Mouse (Mus musculus) liver, embryonic 11.5 days (tissue): Measurements from ENCODE around the gene Zfp983. TPM values are rescaled to one million over a fixed set of nuclear protein-coding genes. Genes with fewer than 3 reads are reported as not detected.
"Not testable (repeated sequence)": the region's sequence is repeated elsewhere in the genome, so short reads cannot be mapped to it uniquely, and the experiment has no call there.

ENCODE experiments used
- ATAC-seq: fragments of 200-750 bp; cut with Nextera tagmentation; replicated peaks from 2 replicates; pipeline ENCODE4 v1.8.0; 2017; ENCODE audit warnings: moderate number of reproducible peaks, mild to moderate bottlenecking, moderate TSS enrichment, moderate library complexity; ENCODE audit not compliant: low FRiP score
- DNase-seq: peaks from one replicate; pipeline ENCODE4 v3.0.0-alpha.2; 2017; ENCODE audit warnings: low spot score
- H3K27ac ChIP-seq: fragments of 300-500 bp; sonication (generic); 2 replicates; pipeline ENCODE4 v1.5.1; 2014; ENCODE audit warnings: mild to moderate bottlenecking, low read depth, low read length, control low read depth
- H3K27me3 ChIP-seq: fragments of 300-500 bp; sonication (generic); replicated peaks from 2 replicates; pipeline ENCODE4 v1.6.1; 2014; ENCODE audit warnings: low read length, mixed read lengths; ENCODE audit not compliant: control insufficient read depth, insufficient read depth
- H3K36me3 ChIP-seq: fragments of 300-500 bp; sonication (generic); 2 replicates; pipeline ENCODE4 v1.6.1; 2014; ENCODE audit warnings: mild to moderate bottlenecking, low read length, moderate library complexity, mixed read lengths; ENCODE audit not compliant: control insufficient read depth, insufficient read depth
- H3K4me1 ChIP-seq: fragments of 300-500 bp; sonication (generic); replicated peaks from 2 replicates; pipeline ENCODE4 v1.6.1; 2014; ENCODE audit warnings: low read length, mixed read lengths; ENCODE audit not compliant: control insufficient read depth, insufficient read depth
- H3K4me2 ChIP-seq: fragments of 300-500 bp; sonication (generic); 2 replicates; pipeline ENCODE4 v1.6.1; 2014; ENCODE audit warnings: mild to moderate bottlenecking, control low read depth, moderate library complexity
- H3K4me3 ChIP-seq: fragments of 300-500 bp; sonication (generic); 2 replicates; pipeline ENCODE4 v1.5.1; 2014; ENCODE audit warnings: low read depth, low read length, control low read depth
- H3K9ac ChIP-seq: fragments of 300-500 bp; sonication (generic); 2 replicates; pipeline ENCODE4 v1.6.1; 2014; ENCODE audit warnings: low read depth, low read length, control low read depth
- H3K9me3 ChIP-seq: fragments of 300-500 bp; sonication (generic); 2 replicates; pipeline ENCODE4 v1.6.1; 2016; ENCODE audit warnings: low read length, inconsistent platforms, mixed read lengths; ENCODE audit not compliant: control insufficient read depth
- WGBS: fragments of 180-500 bp; shearing (Covaris S2); extraction: QIAGEN DNeasy Blood & Tissue Kit; methylation state at CpG from one replicate; pipeline ENCODE4 v1.1.7; 2014; 5-methylcytosine and 5-hydroxymethylcytosine counted together
- polyA plus RNA-seq: library from polyadenylated mRNA; unstranded; fragments of >200 nt; fragmentation: Nextera tagmentation; extraction: Ambion mirVana; gene quantifications from 2 replicates; pipeline ENCODE4 v1.2.1, GENCODE M21; 2014

Gene Zfp983
- polyA plus RNA-seq, result 3.4 and 3.9 TPM in 2 replicates

DNA sequence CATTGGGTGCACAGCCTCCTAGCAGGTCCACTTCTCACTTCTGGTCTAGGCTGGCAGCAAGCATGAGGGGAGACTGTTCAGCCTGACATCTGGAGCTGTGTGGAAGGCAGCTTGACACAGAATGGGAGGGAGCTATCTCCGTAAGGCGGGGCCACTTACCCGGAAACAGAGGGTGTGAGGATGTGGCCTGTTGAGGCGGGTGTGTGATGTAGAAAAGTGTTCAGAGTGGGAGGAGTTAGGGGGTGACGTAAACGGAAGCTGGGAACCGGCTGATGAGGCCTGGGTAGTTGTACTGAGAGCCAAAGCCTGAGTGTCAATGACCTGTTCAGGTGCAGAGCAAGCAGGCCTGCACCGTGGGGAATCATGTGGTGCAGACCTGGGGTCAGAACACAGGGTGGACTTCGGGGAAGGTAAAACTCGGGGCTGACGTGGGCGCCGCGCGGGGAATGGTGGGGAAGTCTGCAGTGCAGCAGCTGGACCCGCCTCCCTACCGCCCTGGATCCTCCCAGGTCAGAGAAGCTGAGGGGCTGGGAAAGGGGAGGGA, at the start of gene Zfp983:
Zfp983 (plus strand) TSS at position 261 of the 544 bp plus-strand sequence.
- Histone ChIP-seq H3K4me2 (peak within 1 kb of the TSS; percentile 62), H3K4me3 (peak within 1 kb of the TSS; percentile 52), H3K9ac (peak within 1 kb of the TSS; percentile 56), H3K27ac (peak within 1 kb of the TSS; percentile 65; the same call in 1 of the 2 replicates)
- H3K36me3 ChIP-seq, H3K27me3 ChIP-seq, H3K9me3 ChIP-seq, H3K4me1 ChIP-seq: not testable (repeated sequence)
- peak; percentile 75 for DNase-seq
- peak; percentile 100 for ATAC-seq
- WGBS, result 0% methylated on average over 17 of the region's 17 CpGs

DNA sequence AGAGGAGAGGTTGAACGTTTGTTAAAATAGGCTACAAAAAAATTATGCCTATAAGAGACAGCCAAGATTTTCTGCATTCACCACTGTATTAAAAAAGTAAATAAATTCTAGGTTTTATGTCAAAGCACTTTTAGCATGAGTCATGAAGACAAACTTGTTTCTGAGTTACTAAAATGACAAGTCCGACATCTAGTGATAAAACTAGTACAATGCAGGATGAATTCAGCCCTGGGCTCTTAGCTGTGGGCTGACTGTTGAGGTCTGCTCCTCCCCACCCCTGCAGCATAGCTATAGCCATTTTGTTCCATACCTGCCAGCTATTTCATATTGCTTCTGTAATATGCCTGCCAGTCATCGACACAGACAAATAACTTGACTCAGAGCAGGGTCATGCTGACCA, 34.1 kb upstream of the Zfp983 start:
- no peak for ATAC-seq
- 78% methylated on average over 3 of the region's 3 CpGs for WGBS
- no peaks in the 10 kb centered on the region for H3K36me3 ChIP-seq
- no peak overlapping the region for H3K4me2 ChIP-seq
- no peak for DNase-seq
- H3K9ac ChIP-seq, result no peak overlapping the region
- H3K4me3 ChIP-seq, result no peak overlapping the region
- H3K27ac ChIP-seq, result no peak overlapping the region
- H3K9me3 ChIP-seq, result no peaks in the 10 kb centered on the region
- H3K4me1 ChIP-seq, result no peaks in the 10 kb centered on the region
- no peaks in the 10 kb centered on the region for H3K27me3 ChIP-seq

DNA sequence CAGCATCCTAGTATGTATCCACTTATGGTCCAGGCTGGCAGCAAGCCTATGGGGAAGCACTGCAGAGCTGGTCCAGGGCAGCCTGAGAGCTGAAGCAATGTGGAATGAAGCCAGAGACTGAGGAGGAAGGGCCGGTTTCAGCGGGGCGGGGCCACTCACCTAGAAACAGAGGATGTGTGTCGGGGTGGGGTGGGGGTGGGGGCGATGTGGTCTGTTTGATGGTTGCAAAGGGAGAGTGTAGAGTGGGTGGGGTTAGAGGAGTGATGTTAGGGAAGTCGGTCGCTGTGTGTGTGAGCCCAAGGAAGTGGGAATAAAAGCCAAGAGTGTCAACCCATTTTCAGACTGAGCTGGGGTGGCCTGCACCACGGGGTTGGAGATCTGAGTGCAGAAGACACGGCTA, 33.1 kb upstream of the Zfp983 start:
- WGBS, result 4% methylated on average over 9 of the region's 9 CpGs

GRCm38 (mm10) chr17:21623647-21624046, 26.8 kb upstream of the Zfp983 start:
- H3K4me1 ChIP-seq, result no peaks in the 10 kb centered on the region
- H3K9ac ChIP-seq, result no peak overlapping the region
- no peak overlapping the region for H3K4me2 ChIP-seq
- H3K4me3 ChIP-seq, result no peak overlapping the region
- DNase-seq, result no peak
- no peaks in the 10 kb centered on the region for H3K36me3 ChIP-seq
- no peak overlapping the region for H3K27ac ChIP-seq
- no peaks in the 10 kb centered on the region for H3K27me3 ChIP-seq
- H3K9me3 ChIP-seq, result no peaks in the 10 kb centered on the region
- no peak for ATAC-seq
- WGBS, result no CpG with 5 or more reads among the region's 3 CpGs

More for the DNA sequence above, 33.1 kb upstream of the Zfp983 start:
- H3K36me3 ChIP-seq, result no peaks in the 10 kb centered on the region
- H3K27me3 ChIP-seq, result no peaks in the 10 kb centered on the region
- H3K9ac ChIP-seq, result no peak overlapping the region
- H3K4me2 ChIP-seq, result peak overlapping the region; percentile 39
- H3K4me1 ChIP-seq, result no peaks in the 10 kb centered on the region
- H3K4me3 ChIP-seq, result no peak overlapping the region
- no peak overlapping the region for H3K27ac ChIP-seq
- H3K9me3 ChIP-seq, result no peaks in the 10 kb centered on the region
- peak; percentile 62 for ATAC-seq
- DNase-seq, result no peak

DNA sequence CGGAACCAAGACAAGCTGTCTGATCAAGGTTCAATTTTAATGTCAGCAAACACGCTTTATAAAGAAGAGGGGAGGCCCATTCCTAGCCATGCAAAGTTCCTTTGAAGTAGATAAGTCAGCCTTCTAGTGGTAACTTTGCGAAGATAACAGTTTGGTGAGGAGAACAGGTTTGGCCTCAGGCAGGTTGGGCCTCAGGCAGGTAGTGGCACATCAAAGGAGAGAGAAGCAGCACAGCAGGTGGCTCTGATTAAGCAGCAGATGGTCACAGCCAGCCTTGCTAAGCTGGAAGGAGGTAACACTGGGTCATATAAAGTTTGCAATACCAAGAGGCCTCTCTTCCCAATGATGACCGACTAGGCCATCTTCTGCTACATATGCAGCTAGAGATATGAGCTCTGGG, 14.7 kb upstream of the Zfp983 start:
- not testable (repeated sequence) for H3K27ac ChIP-seq, ATAC-seq

DNA sequence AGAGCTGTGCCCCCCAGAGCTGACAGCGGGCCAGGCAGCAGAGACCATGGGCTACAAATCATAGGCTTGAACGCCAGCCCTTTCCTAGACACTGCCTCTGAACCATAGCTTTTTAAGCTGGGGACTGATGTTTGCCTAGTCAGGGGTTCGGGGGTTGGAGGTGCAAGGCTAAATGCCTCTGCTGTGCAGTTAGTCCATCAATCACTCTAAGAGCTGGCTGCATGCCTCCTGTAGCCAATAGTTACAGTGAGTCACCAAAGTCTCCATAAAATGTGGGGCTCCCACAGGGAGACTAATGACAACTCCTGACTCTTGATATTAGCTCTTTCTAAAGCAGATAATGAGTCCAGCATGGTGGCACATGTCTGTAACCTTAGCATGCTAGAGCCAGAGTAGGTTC, 1.6 kb upstream of the Zfp983 start:
- Histone ChIP-seq H3K4me3 (no peak overlapping the region), H3K27me3 (no peaks in the 10 kb centered on the region), H3K9me3 (no peaks in the 10 kb centered on the region), H3K4me1 (peaks cover 3% of the 10 kb centered on the region; the same call in 1 of the 2 replicates), H3K4me2 (no peak overlapping the region), H3K36me3 (no peaks in the 10 kb centered on the region), H3K9ac (no peak overlapping the region), H3K27ac (no peak overlapping the region)
- DNase-seq (no peak), ATAC-seq (no peak)
- 64% methylated on average over 3 of the region's 3 CpGs for WGBS

More for the DNA sequence above, 14.7 kb upstream of the Zfp983 start:
- H3K27me3 ChIP-seq, H3K36me3 ChIP-seq, H3K4me2 ChIP-seq, H3K9ac ChIP-seq, H3K9me3 ChIP-seq, H3K4me1 ChIP-seq, H3K4me3 ChIP-seq, DNase-seq: not testable (repeated sequence)
- WGBS, result 49% methylated on average over 4 of the region's 4 CpGs

DNA sequence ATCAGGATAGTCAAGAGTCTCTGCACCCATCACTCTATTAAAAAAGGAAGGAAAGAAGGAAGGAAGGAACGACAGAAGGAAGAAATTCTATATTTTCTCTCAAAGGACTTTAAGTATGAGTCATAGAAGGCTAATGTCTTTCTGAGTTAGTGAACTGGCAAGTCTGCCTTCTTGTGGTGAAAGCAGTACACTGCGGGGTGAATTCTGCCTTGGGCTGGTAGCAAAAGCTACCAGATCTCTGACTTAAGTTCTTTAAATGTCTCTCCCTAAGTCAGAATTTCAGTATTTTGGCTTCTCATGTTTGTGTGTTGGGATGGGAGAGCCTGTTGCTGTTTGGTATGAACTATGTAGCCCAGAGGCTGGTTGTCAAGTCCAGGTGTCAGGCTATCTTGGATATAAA, 488 bp upstream of the Zfp983 start:
- Histone ChIP-seq H3K36me3 (no peaks in the 10 kb centered on the region), H3K27me3 (no peaks in the 10 kb centered on the region), H3K9ac (peak overlapping the region; percentile 53), H3K4me1 (peaks cover 3% of the 10 kb centered on the region; the same call in 1 of the 2 replicates), H3K9me3 (no peaks in the 10 kb centered on the region), H3K4me3 (peak overlapping the region; percentile 52), H3K4me2 (peak overlapping the region; percentile 62), H3K27ac (peak overlapping the region; percentile 65; the same call in 1 of the 2 replicates)
- peak; percentile 43 for ATAC-seq
- 19% methylated on average over 2 of the region's 2 CpGs for WGBS
- DNase-seq, result no peak

GRCm38 (mm10) chr17:21678826-21679225, 28.4 kb downstream of the Zfp983 start:
- not testable (repeated sequence) for H3K27ac ChIP-seq, DNase-seq, H3K4me1 ChIP-seq, H3K9me3 ChIP-seq, H3K27me3 ChIP-seq, H3K36me3 ChIP-seq, H3K9ac ChIP-seq
- WGBS, result 7% methylated on average over 1 of the region's 1 CpGs
- peak; percentile 65 for ATAC-seq
- Histone ChIP-seq H3K4me2 (peak overlapping the region; percentile 77), H3K4me3 (peak overlapping the region; percentile 7; the same call in 1 of the 2 replicates)
